Mouse (Mus musculus): ENCODE measurements at regions not wholly inside any gene's neighbourhood (a gene's known extent, or its start where the extent isn't known, plus 50 kb on each side); places are given as distances from the start of the nearest gene placed in this dataset.

DNA sequence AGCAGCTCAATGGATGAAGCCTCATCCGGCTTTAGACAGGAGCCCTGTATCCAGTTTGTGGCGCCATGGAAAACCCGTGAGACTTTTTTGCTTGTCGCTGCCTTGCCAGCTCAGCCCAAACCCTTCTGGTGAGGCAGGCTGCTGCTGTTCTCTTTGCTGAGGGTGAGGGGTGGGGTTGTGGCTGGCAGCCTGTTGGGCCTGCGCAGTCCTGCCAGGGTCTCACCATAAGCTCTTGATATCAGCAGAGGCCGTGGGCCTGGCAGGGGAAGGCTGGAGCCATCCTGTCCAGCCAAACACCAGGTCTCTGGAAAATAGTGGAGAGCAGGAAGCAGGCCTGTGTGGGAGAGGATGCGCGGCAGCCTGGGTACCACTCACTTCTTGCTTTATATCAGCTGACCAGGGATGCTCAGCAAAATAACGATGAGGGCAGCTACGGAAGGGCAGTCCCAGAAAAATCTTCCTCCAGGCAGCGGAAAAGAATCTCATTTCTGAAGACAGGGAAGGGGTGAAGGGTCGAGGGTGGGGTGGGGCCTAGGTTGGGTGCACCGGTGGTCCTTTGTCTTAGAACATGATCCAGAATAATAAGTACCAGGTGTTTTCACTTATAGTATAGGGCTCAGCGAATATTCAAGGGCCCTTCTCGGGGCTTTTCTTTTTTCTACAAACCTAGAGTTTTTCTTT is 73.4 kb upstream of the Medag start:
- Histone ChIP-seq H3K4me2 (replicated peaks; ENCODE audit: low read depth) (no peak overlapping the region), H3K9me3 (ENCODE audit: control insufficient read depth, low read length) (no peaks in the 10 kb centered on the region), H3K9ac (ENCODE audit: low read length) (no peak overlapping the region), H3K4me1 (replicated peaks; ENCODE audit: control insufficient read depth, insufficient read depth) (no peaks in the 10 kb centered on the region), H3K4me3 (ENCODE audit: low read depth, low read length) (no peak overlapping the region), H3K27ac (replicated peaks) (no peak overlapping the region), H3K27me3 (ENCODE audit: control insufficient read depth, insufficient read depth, low read length) (no peaks in the 10 kb centered on the region), H3K36me3 (ENCODE audit: control insufficient read depth, insufficient read depth, low read length) (no peaks in the 10 kb centered on the region)
- no peak for TF ChIP-seq CTCF (IDR thresholded peaks at IDR 0.05; ENCODE audit: low read depth)
- no peak for TF ChIP-seq EP300 (optimal IDR thresholded peaks at IDR 0.05)
- 67% methylated on average over 15 of the region's 15 CpGs for WGBS
- ATAC-seq (ENCODE audit: low FRiP score, low TSS enrichment) = no peak; the same call in 1 of the 2 replicates
- no peak for DNase-seq (ENCODE audit: low spot score)

DNA sequence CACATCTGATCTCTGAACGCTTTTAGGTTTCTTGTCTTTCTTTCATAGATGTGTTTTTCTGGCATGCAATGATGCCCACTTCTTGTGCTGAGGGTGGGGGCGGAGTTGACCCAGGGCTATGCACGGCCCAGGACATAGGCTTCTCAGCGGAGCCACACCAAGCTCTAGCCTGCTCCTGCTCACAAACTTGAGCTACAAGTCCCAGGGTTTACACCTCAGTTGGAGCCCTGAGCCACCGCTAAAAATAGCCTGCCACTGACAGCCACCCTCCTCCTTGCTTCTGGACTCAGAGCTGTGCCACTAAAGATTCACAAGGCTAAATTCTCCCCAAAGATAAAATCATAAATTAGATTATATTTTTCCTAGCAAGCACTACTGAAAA is 72.9 kb upstream of the Medag start:
- DNase-seq (ENCODE audit: low spot score) (no peak), ATAC-seq (ENCODE audit: low FRiP score, low TSS enrichment) (no peak)
- Histone ChIP-seq H3K4me2 (replicated peaks; ENCODE audit: low read depth) (no peak overlapping the region), H3K27ac (replicated peaks) (no peak overlapping the region), H3K36me3 (ENCODE audit: control insufficient read depth, insufficient read depth, low read length) (no peaks in the 10 kb centered on the region), H3K4me1 (replicated peaks; ENCODE audit: control insufficient read depth, insufficient read depth) (no peaks in the 10 kb centered on the region), H3K9me3 (ENCODE audit: control insufficient read depth, low read length) (no peaks in the 10 kb centered on the region), H3K27me3 (ENCODE audit: control insufficient read depth, insufficient read depth, low read length) (no peaks in the 10 kb centered on the region), H3K9ac (ENCODE audit: low read length) (no peak overlapping the region), H3K4me3 (ENCODE audit: low read depth, low read length) (no peak overlapping the region)
- TF ChIP-seq CTCF (IDR thresholded peaks at IDR 0.05; ENCODE audit: low read depth) (no peak), EP300 (optimal IDR thresholded peaks at IDR 0.05) (no peak)
- WGBS = 63% methylated on average over 5 of the region's 5 CpGs

DNA sequence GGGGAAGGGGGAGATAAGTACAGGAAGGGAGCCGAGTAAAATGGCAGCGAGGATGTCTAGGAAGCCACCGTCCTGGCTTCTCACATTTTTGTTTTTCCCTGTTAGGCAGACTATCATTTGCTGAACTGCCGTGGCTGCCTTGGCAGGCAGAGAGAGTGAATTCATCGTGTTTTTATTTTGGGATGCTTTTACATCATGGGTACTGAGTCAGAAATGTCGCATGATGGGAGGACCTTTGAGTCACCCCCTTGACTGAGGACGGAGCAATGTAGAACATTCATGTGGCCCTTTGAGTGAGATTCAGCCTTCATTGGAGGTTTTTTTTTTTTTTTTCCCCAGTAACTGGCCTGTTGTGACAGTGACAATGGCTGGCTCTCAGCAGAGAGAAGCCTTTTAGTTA is 71.2 kb upstream of the Medag start:
- H3K4me2 ChIP-seq (replicated peaks; ENCODE audit: low read depth) = no peak overlapping the region
- H3K9me3 ChIP-seq (ENCODE audit: control insufficient read depth, low read length) = no peaks in the 10 kb centered on the region
- WGBS = 69% methylated on average over 7 of the region's 7 CpGs
- H3K27ac ChIP-seq (replicated peaks) = no peak overlapping the region
- TF ChIP-seq CTCF (IDR thresholded peaks at IDR 0.05; ENCODE audit: low read depth) (no peak), EP300 (optimal IDR thresholded peaks at IDR 0.05) (no peak)
- no peak overlapping the region for H3K9ac ChIP-seq (ENCODE audit: low read length)
- ATAC-seq (ENCODE audit: low FRiP score, low TSS enrichment) (no peak), DNase-seq (ENCODE audit: low spot score) (no peak)
- no peaks in the 10 kb centered on the region for H3K36me3 ChIP-seq (ENCODE audit: control insufficient read depth, insufficient read depth, low read length)
- H3K4me3 ChIP-seq (ENCODE audit: low read depth, low read length) = no peak overlapping the region
- H3K27me3 ChIP-seq (ENCODE audit: control insufficient read depth, insufficient read depth, low read length) = no peaks in the 10 kb centered on the region
- no peaks in the 10 kb centered on the region for H3K4me1 ChIP-seq (replicated peaks; ENCODE audit: control insufficient read depth, insufficient read depth)

DNA sequence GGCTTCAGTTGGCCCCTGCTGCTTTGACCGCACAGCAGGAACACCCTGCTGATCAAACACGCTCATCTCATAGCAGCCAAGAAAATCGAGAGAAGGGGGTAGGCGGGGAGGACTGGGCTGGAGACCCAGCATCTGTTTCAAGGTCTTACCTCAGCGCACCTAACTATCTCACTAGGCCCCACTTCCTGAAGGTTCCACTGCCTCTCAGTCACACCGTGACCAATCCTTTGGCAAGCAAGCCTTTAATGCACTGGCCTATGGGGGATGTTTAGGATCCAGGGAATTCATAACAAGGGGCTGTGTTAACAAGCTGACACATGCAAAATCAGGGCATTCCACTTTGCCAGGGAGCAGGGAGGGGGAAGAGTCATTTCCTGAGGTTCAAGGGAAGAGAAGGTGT is 70.1 kb upstream of the Medag start:
- WGBS = 41% methylated on average over 6 of the region's 6 CpGs
- TF ChIP-seq CTCF (IDR thresholded peaks at IDR 0.05; ENCODE audit: low read depth) = no peak
- no peak for TF ChIP-seq EP300 (optimal IDR thresholded peaks at IDR 0.05)
- H3K27me3 ChIP-seq (ENCODE audit: control insufficient read depth, insufficient read depth, low read length) = no peaks in the 10 kb centered on the region
- no peaks in the 10 kb centered on the region for H3K9me3 ChIP-seq (ENCODE audit: control insufficient read depth, low read length)
- no peaks in the 10 kb centered on the region for H3K4me1 ChIP-seq (replicated peaks; ENCODE audit: control insufficient read depth, insufficient read depth)
- ATAC-seq (ENCODE audit: low FRiP score, low TSS enrichment) = no peak
- H3K27ac ChIP-seq (replicated peaks) = no peak overlapping the region
- DNase-seq (ENCODE audit: low spot score) = no peak
- no peak overlapping the region for H3K4me2 ChIP-seq (replicated peaks; ENCODE audit: low read depth)
- H3K9ac ChIP-seq (ENCODE audit: low read length) = no peak overlapping the region
- no peak overlapping the region for H3K4me3 ChIP-seq (ENCODE audit: low read depth, low read length)
- H3K36me3 ChIP-seq (ENCODE audit: control insufficient read depth, insufficient read depth, low read length) = no peaks in the 10 kb centered on the region

DNA sequence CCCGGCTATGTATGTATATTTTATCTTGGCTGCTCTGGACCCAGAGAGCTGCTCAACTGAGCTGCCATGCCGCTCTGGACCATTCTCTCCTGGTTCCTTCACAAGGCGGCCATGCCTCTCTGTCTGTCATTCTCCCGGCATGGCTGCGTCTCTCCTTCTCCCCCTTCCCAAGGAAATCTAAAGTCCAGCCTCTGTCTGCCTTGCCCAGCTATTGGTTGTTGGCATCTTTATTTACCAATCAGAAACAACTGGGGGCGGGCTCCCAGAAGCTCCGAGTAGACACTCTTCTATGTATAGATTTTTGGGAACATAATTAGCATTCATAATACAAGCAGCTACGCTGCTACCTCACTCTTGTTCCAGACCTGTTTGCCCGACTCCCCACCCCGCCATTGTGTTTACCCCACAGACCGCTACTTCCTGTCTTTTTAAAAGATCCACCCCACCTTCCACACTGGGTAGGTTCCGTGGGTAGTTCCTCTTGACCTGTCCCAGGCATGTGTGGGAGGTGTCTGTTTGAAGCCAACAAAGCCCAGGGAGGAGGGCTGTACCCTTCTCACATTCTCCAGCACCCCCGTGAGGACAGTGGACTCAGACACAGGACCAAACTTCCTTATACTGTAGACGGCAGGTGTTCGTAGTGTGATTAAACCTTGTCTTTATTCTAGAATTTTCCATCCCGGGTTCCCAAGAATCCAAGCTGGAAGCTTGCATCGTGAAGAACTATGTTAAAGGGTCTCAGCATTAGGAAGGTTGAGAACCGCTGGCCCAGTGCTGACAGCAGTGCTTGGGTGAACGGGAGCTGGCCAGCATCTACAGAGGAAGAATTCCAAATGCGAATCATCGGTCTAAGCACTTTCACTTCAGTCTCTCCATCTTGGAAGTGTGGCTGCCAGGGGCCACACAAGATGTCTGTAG is 67.7 kb upstream of the Medag start:
- whole genome bisulfite sequencing = 82% methylated on average over 21 of the region's 21 CpGs
- no peak for DNase-seq (ENCODE audit: low spot score)
- no peak overlapping the region for H3K4me3 ChIP-seq (ENCODE audit: low read depth, low read length)
- ATAC-seq (ENCODE audit: low FRiP score, low TSS enrichment) = no peak
- no peak overlapping the region for H3K4me2 ChIP-seq (replicated peaks; ENCODE audit: low read depth)
- H3K4me1 ChIP-seq (replicated peaks; ENCODE audit: control insufficient read depth, insufficient read depth) = no peaks in the 10 kb centered on the region
- no peak overlapping the region for H3K9ac ChIP-seq (ENCODE audit: low read length)
- TF ChIP-seq CTCF (IDR thresholded peaks at IDR 0.05; ENCODE audit: low read depth) (no peak), EP300 (optimal IDR thresholded peaks at IDR 0.05) (no peak)
- H3K27me3 ChIP-seq (ENCODE audit: control insufficient read depth, insufficient read depth, low read length) = no peaks in the 10 kb centered on the region
- no peak overlapping the region for H3K27ac ChIP-seq (replicated peaks)
- H3K9me3 ChIP-seq (ENCODE audit: control insufficient read depth, low read length) = no peaks in the 10 kb centered on the region
- no peaks in the 10 kb centered on the region for H3K36me3 ChIP-seq (ENCODE audit: control insufficient read depth, insufficient read depth, low read length)

DNA sequence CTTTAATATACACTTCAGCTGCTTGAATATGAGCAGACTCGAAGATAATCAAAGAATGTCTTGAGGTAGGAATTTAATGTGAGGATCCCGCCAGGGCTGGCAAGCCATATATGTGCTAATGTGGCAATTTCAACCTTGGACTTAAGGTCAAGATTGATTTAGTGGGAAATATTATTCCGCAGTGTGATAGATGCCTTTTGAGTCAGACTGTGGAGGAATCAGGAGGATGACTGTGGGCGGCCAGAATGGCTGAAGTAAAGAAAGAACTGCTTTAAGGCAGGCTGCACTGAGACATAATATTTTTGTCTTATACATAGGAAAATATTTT is 67.1 kb upstream of the Medag start:
- TF ChIP-seq EP300 (optimal IDR thresholded peaks at IDR 0.05) (no peak), CTCF (IDR thresholded peaks at IDR 0.05; ENCODE audit: low read depth) (no peak)
- ATAC-seq (ENCODE audit: low FRiP score, low TSS enrichment) = no peak
- 75% methylated on average over 4 of the region's 4 CpGs for WGBS

More for the DNA sequence above, 67.1 kb upstream of the Medag start:
- H3K9me3 ChIP-seq (ENCODE audit: control insufficient read depth, low read length) = no peaks in the 10 kb centered on the region
- H3K4me2 ChIP-seq (replicated peaks; ENCODE audit: low read depth) = no peak overlapping the region
- H3K36me3 ChIP-seq (ENCODE audit: control insufficient read depth, insufficient read depth, low read length) = no peaks in the 10 kb centered on the region
- no peak for DNase-seq (ENCODE audit: low spot score)
- no peak overlapping the region for H3K27ac ChIP-seq (replicated peaks)
- no peak overlapping the region for H3K4me3 ChIP-seq (ENCODE audit: low read depth, low read length)
- no peaks in the 10 kb centered on the region for H3K4me1 ChIP-seq (replicated peaks; ENCODE audit: control insufficient read depth, insufficient read depth)
- H3K27me3 ChIP-seq (ENCODE audit: control insufficient read depth, insufficient read depth, low read length) = no peaks in the 10 kb centered on the region
- no peak overlapping the region for H3K9ac ChIP-seq (ENCODE audit: low read length)

Data from stomach, postnatal 0 days (tissue).